Mouse (Mus musculus) spleen, adult 2 months (tissue): ENCODE data around the gene Dut.

Source experiments
- CTCF ChIP-seq: fragments of 200-500 bp; IDR thresholded peaks from 2 replicates; pipeline ENCODE4 v1.5.1; 2011; ENCODE audit warnings: mild to moderate bottlenecking, inconsistent platforms; ENCODE audit not compliant: insufficient read depth, insufficient read length, insufficient replicate concordance; ENCODE audit errors: extremely low read depth
- POLR2A ChIP-seq: fragments of 200-500 bp; IDR thresholded peaks from 2 replicates; pipeline ENCODE4 v1.6.1; 2011; ENCODE audit warnings: low read depth, low read length, inconsistent platforms

DNA sequence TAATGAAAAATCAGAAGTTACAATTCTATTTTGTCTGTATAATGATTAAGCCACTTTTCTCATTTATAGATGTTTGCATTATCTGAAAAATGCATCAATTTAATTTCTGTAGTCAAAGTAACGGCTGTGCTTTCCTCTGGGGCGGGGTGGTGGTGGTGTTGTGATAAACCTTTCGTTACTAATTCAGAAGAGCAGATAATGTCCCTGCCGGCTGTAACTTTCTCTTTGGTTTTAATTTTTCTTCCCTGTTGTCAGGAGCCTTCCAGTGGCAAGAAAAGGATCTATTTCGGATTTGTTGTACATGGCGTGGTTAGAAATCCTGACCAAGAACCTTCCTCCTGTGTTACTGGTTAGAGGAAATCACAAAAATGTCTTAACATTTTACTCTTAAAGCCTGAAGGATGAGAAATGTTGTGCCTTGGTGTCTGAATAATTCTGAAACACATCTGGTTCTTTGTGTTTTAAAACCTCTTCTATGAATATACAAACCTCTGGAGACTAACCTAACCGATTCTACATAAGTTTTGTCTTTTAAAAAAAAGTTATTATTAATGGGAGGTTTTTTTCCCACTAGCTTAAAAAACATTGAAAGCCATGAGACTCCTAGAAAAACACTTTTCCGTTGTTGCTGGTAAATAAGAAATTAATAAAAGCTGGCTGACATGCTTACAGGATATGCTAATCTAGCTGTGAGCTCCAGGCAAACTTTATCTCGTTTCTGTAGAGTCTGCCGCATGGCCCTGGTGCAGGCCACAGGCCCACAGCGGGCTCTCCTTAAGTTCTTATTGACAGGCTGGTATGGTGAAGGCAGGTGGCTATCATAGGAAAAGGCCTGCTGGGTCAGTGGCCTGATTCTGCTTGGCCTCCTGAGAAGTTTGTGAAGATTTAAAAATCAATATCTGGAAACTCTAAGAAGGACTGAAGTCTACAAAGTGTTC, 18.2 kb upstream of the Dut start:
- TF ChIP-seq CTCF (no peak), POLR2A (no peak)
